Mouse (Mus musculus) small intestine, adult 2 months (tissue): Measurements from ENCODE around the gene Ankrd10.

ENCODE experiments used
- CTCF ChIP-seq: fragments of 200-500 bp; IDR thresholded peaks from 2 replicates; pipeline ENCODE4 v1.5.1; 2012; ENCODE audit warnings: low read depth, mild to moderate bottlenecking, control low read depth, inconsistent platforms, low read length, moderate library complexity, mixed read lengths; ENCODE audit not compliant: insufficient replicate concordance, insufficient read length; ENCODE audit errors: extremely low read depth
- POLR2A ChIP-seq: fragments of 200-500 bp; IDR thresholded peaks from 2 replicates; pipeline ENCODE4 v1.6.1; 2012; ENCODE audit warnings: low read depth, mild to moderate bottlenecking, control low read depth, inconsistent platforms, low read length, moderate library complexity

DNA sequence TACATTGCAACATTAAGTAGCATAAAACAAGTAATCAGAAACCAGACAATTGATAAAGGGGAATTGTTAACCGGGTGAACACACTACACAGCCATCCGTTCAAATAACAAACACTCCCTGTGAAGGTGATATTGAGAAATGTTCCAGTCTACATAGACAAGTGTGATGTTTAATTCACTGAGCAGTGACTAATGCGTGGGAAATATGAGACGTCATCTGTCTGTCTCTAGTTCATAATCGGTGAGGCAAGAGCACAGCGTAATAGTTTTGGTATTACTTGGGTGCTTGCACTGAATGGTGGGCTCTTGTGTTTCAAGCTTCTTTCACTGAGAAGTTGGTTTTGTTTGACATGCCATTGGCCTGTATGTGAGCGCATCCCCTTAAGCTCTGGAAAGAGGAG lies 2.0 kb upstream of the Ankrd10 start:
- TF ChIP-seq POLR2A (no peak), CTCF (no peak)
